Mouse (Mus musculus) cerebellum, adult 2 months (tissue): ENCODE data around the gene Tmem116.

Source experiments
- CTCF ChIP-seq: fragments of 200-500 bp; IDR thresholded peaks from 2 replicates; pipeline ENCODE4 v1.5.1; 2011; ENCODE audit warnings: low read depth, mild to moderate bottlenecking, control low read depth, low read length, moderate library complexity, borderline replicate concordance; ENCODE audit not compliant: insufficient read depth
- POLR2A ChIP-seq: fragments of 200-500 bp; IDR thresholded peaks from 2 replicates; pipeline ENCODE4 v1.6.1; 2011; ENCODE audit warnings: low read length, control low read depth, borderline replicate concordance; ENCODE audit not compliant: insufficient read depth

DNA sequence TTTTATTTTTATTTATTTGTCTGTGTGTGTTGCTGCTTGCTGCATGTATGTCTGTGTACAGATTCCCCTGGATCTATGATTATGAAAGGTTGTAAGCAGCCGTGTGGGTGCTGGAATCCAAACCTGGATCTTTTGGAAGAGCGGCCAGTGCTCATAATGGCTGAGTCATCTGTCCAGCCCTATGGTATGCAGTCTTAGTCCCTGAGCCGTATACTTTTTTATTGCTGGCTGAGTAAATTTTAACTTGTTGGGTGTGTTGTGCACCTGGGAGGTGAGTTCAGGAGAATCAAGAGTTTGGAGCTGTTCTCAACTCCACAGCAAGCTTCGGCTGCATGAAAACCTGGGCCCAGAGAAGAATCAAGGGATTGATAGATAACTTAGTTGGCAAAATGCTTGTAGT, 40.7 kb upstream of the Tmem116 start:
- TF ChIP-seq POLR2A (no peak), CTCF (no peak)
